Comparison of ENCODE assay signal across 9 mouse cellular contexts in the genomic region with DNA sequence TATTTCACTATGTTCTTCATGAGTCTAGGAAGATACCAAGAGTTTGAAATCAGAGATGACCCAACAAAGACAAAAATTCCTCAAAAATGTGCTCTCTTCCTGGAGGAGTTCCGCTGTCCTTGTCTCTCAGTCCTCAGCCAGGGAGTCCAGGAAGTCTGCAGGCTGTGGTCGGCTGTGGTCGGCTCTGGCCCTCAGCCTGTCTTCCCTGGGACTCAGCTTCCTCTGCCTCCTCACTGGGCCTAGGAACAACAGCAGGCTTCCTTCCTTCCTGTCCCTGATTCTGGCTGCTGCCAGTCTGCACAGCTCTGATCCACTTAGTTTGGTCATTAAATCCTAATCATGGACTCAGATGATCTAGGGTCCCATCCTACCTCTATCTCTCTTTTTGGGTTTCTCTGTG. TPM values are rescaled to one million over a fixed set of nuclear protein-coding genes. Genes with fewer than 3 reads are reported as not detected.
DNase-seq lines count a peak whose midpoint lies in the region; ATAC-seq lines count a peak whose summit lies in the region.
"Had no signal": no experiment of that assay in that cellular context is flagged by ENCODE, and none has a peak within 500 bp of the region (broad histone marks: within the 10 kb centered on the region; RNA-seq: fewer than 3 reads in every experiment).

No protein-coding gene starts in this region.

- no peak overlapping the region for H3K4me3 ChIP-seq in liver, embryonic 11.5 days (ENCODE audit: low read depth, low read length)
- no peak overlapping the region for H3K4me3 ChIP-seq in heart, embryonic 15.5 days
- H3K4me3 ChIP-seq in hindbrain, embryonic 16.5 days (ENCODE audit: low read length), result no peak overlapping the region
- H3K4me3 ChIP-seq: hindbrain, embryonic 15.5 days had no signal

- no peak for ATAC-seq in liver, embryonic 11.5 days (replicated peaks; ENCODE audit: low FRiP score)
- ATAC-seq in heart, embryonic 15.5 days (replicated peaks; ENCODE audit: insufficient number of reproducible peaks, insufficient read depth, low FRiP score, low read depth), result 0 out of 2 replicates have a peak, but pooled peaks have one; percentile 27
- peak; percentile 61 for ATAC-seq in megakaryocyte progenitor cell, adult 5-6 weeks (replicated peaks; ENCODE audit: poor library complexity)
- no peak for ATAC-seq in hindbrain, embryonic 16.5 days

- no peaks in the 10 kb centered on the region for H3K27me3 ChIP-seq in liver, embryonic 11.5 days (replicated peaks; ENCODE audit: control insufficient read depth, insufficient read depth, low read length)
- no peaks in the 10 kb centered on the region for H3K27me3 ChIP-seq in heart, embryonic 15.5 days
- H3K27me3 ChIP-seq in hindbrain, embryonic 16.5 days (replicated peaks; ENCODE audit: control insufficient read depth, insufficient read depth, low read length), result no peaks in the 10 kb centered on the region
- H3K27me3 ChIP-seq: hindbrain, embryonic 15.5 days had no signal

- WGBS in liver, embryonic 11.5 days, result 59% methylated on average over 3 of the region's 3 CpGs
- 56% methylated on average over 3 of the region's 3 CpGs for WGBS in heart, embryonic 15.5 days
- 84% methylated on average over 3 of the region's 3 CpGs for WGBS in hindbrain, embryonic 16.5 days

- H3K27ac ChIP-seq in liver, embryonic 11.5 days (ENCODE audit: low read depth, low read length), result no peak overlapping the region
- H3K27ac ChIP-seq in heart, embryonic 15.5 days, result peak overlapping the region; percentile 59
- no peak overlapping the region for H3K27ac ChIP-seq in hindbrain, embryonic 16.5 days (ENCODE audit: low read depth, low read length)
- H3K27ac ChIP-seq: hindbrain, embryonic 15.5 days had no signal

- H3K4me2 ChIP-seq in liver, embryonic 11.5 days, result no peak overlapping the region
- no peak overlapping the region for H3K4me2 ChIP-seq in heart, embryonic 15.5 days
- H3K4me2 ChIP-seq in hindbrain, embryonic 16.5 days (ENCODE audit: low read length), result no peak overlapping the region
- H3K4me2 ChIP-seq: hindbrain, embryonic 15.5 days had no signal

- H3K4me1 ChIP-seq in liver, embryonic 11.5 days (replicated peaks; ENCODE audit: control insufficient read depth, insufficient read depth, low read length), result peaks cover 21% of the 10 kb centered on the region
- H3K4me1 ChIP-seq in heart, embryonic 15.5 days (replicated peaks), result no peaks in the 10 kb centered on the region
- H3K4me1 ChIP-seq in hindbrain, embryonic 16.5 days (ENCODE audit: control insufficient read depth, insufficient read depth, low read depth, low read length), result no peaks in the 10 kb centered on the region
- H3K4me1 ChIP-seq: hindbrain, embryonic 15.5 days had no signal

- H3K9me3 ChIP-seq in liver, embryonic 11.5 days (ENCODE audit: control insufficient read depth, low read length), result no peaks in the 10 kb centered on the region
- H3K9me3 ChIP-seq in heart, embryonic 15.5 days (replicated peaks), result no peaks in the 10 kb centered on the region
- H3K9me3 ChIP-seq in hindbrain, embryonic 16.5 days (ENCODE audit: control insufficient read depth, low read length), result no peaks in the 10 kb centered on the region
- H3K9me3 ChIP-seq: hindbrain, embryonic 15.5 days had no signal

- H3K9ac ChIP-seq in liver, embryonic 11.5 days (ENCODE audit: low read depth, low read length), result no peak overlapping the region
- no peak overlapping the region for H3K9ac ChIP-seq in heart, embryonic 15.5 days
- H3K9ac ChIP-seq in hindbrain, embryonic 16.5 days (ENCODE audit: low read depth, low read length), result no peak overlapping the region
- H3K9ac ChIP-seq: hindbrain, embryonic 15.5 days had no signal

- no peaks in the 10 kb centered on the region for H3K36me3 ChIP-seq in liver, embryonic 11.5 days (ENCODE audit: control insufficient read depth, insufficient read depth, low read length)
- H3K36me3 ChIP-seq in heart, embryonic 15.5 days, result no peaks in the 10 kb centered on the region
- H3K36me3 ChIP-seq in hindbrain, embryonic 16.5 days (ENCODE audit: control insufficient read depth, insufficient read depth, low read length), result no peaks in the 10 kb centered on the region
- H3K36me3 ChIP-seq: hindbrain, embryonic 15.5 days had no signal

- DNase-seq in liver, result peak; percentile 36
- no peak for DNase-seq in liver, embryonic 11.5 days (ENCODE audit: low spot score)
- DNase-seq in kidney, postnatal 10 days, result peak; percentile 72
- DNase-seq in T-cell, adult 2 months (ENCODE audit: low spot score), result no peak
- no peak for DNase-seq in gastrocnemius, postnatal 25 days

RNA-seq across cellular contexts. Expression of gene Bysl, which starts 44.0 kb away (rescaled TPM):
- polyA plus RNA-seq in liver, embryonic 11.5 days (2014; fragmentation: Nextera tagmentation; extraction: Ambion mirVana), result 43.1 and 45.9 TPM in 2 replicates
- polyA plus RNA-seq in heart, embryonic 15.5 days (2015; fragmentation: Nextera tagmentation; extraction: Ambion mirVana), result 18.2 and 22.6 TPM in 2 replicates
- 9.8 and 11.6 TPM in 2 replicates for total RNA-seq in megakaryocyte progenitor cell, adult 5-6 weeks (2015)
- 15.4 and 16.0 TPM in 2 replicates for total RNA-seq in megakaryocyte progenitor cell, adult 5-6 weeks (2017)
- polyA plus RNA-seq in hindbrain, embryonic 16.5 days (2015; fragmentation: Nextera tagmentation; extraction: Ambion mirVana), result 35.5 and 37.8 TPM in 2 replicates
- total RNA-seq in gastrocnemius, postnatal 25 days (2021), result 10 to 100 TPM; 12.1 to 13.8 TPM

RNA-seq across cellular contexts. Expression of gene Med20, which starts 44.1 kb away (rescaled TPM):
- 48.9 and 53.3 TPM in 2 replicates for polyA plus RNA-seq in liver, embryonic 11.5 days (2014; fragmentation: Nextera tagmentation; extraction: Ambion mirVana)
- 25.4 and 31.2 TPM in 2 replicates for polyA plus RNA-seq in heart, embryonic 15.5 days (2015; fragmentation: Nextera tagmentation; extraction: Ambion mirVana)
- total RNA-seq in megakaryocyte progenitor cell, adult 5-6 weeks (2015), result 20.4 and 23.8 TPM in 2 replicates
- total RNA-seq in megakaryocyte progenitor cell, adult 5-6 weeks (2017), result 37.7 and 40.7 TPM in 2 replicates
- polyA plus RNA-seq in hindbrain, embryonic 16.5 days (2015; fragmentation: Nextera tagmentation; extraction: Ambion mirVana), result 43.7 and 45.3 TPM in 2 replicates
- total RNA-seq in gastrocnemius, postnatal 25 days (2021), result 10 to 100 TPM; 16.0 to 16.2 TPM

RNA-seq across cellular contexts. Expression of gene Gm20517, which starts 44.1 kb away (rescaled TPM):
- polyA plus RNA-seq in liver, embryonic 11.5 days (2014; fragmentation: Nextera tagmentation; extraction: Ambion mirVana), result 1.5 and 2.5 TPM in 2 replicates
- 0.60 and 1.6 TPM in 2 replicates for polyA plus RNA-seq in heart, embryonic 15.5 days (2015; fragmentation: Nextera tagmentation; extraction: Ambion mirVana)
- 0.56 and 2.2 TPM in 2 replicates for total RNA-seq in megakaryocyte progenitor cell, adult 5-6 weeks (2015)
- total RNA-seq in megakaryocyte progenitor cell, adult 5-6 weeks (2017), result 3.4 and 3.6 TPM in 2 replicates
- 1.7 and 1.9 TPM in 2 replicates for polyA plus RNA-seq in hindbrain, embryonic 16.5 days (2015; fragmentation: Nextera tagmentation; extraction: Ambion mirVana)
- 1 to 10 TPM; 2.3 to 2.5 TPM for total RNA-seq in gastrocnemius, postnatal 25 days (2021)

Comparison
In these comparisons a context has a peak if more than half of its experiments do, and no peak if none do; other contexts are left out.
1. DNase-seq: peak in liver (single experiment) and kidney, postnatal 10 days (single experiment); none in liver, embryonic 11.5 days (single experiment), T-cell, adult 2 months (single experiment) and gastrocnemius, postnatal 25 days (single experiment).
2. ATAC-seq: peak in heart, embryonic 15.5 days (single experiment) and megakaryocyte progenitor cell, adult 5-6 weeks (single experiment); none in liver, embryonic 11.5 days (single experiment) and hindbrain, embryonic 16.5 days (single experiment).